Mouse (Mus musculus) kidney, postnatal 0 days (tissue): Measurements from ENCODE around the gene Fmnl2. TPM values are rescaled to one million over a fixed set of nuclear protein-coding genes. Genes with fewer than 3 reads are reported as not detected.
A peak's percentile ranks its signal among the peaks of the same experiment; 100 is the strongest.

Source experiments
- ATAC-seq: fragments of 200-750 bp; cut with Nextera tagmentation; replicated peaks from 2 replicates; pipeline ENCODE4 v1.8.0; 2017; ENCODE audit warnings: low read depth, moderate number of reproducible peaks, moderate TSS enrichment, moderate library complexity; ENCODE audit not compliant: low FRiP score
- DNase-seq: peaks from one replicate; pipeline ENCODE4 v3.0.0-alpha.2; 2016; ENCODE audit warnings: low spot score
- H3K27ac ChIP-seq: fragments of 300-500 bp; sonication (generic); 2 replicates; pipeline ENCODE4 v1.5.1; 2014; ENCODE audit warnings: mild to moderate bottlenecking
- H3K27me3 ChIP-seq: fragments of 300-500 bp; sonication (generic); 2 replicates; pipeline ENCODE4 v1.6.1; 2014; ENCODE audit warnings: low read length, mixed read lengths; ENCODE audit not compliant: insufficient read depth
- H3K36me3 ChIP-seq: fragments of 300-500 bp; sonication (generic); 2 replicates; pipeline ENCODE4 v1.6.1; 2014; ENCODE audit warnings: low read length, mixed read lengths; ENCODE audit not compliant: insufficient read depth
- H3K4me1 ChIP-seq: fragments of 300-500 bp; sonication (generic); replicated peaks from 2 replicates; pipeline ENCODE4 v1.6.1; 2014; ENCODE audit warnings: antibody characterized with exemption, low read length, mixed read lengths; ENCODE audit not compliant: insufficient read depth
- H3K4me2 ChIP-seq: fragments of 300-500 bp; sonication (generic); 2 replicates; pipeline ENCODE4 v1.6.1; 2014; ENCODE audit warnings: mild to moderate bottlenecking, low read length, moderate library complexity, mixed read lengths
- H3K4me3 ChIP-seq: fragments of 300-500 bp; sonication (generic); replicated peaks from 2 replicates; pipeline ENCODE4 v1.5.1; 2014; ENCODE audit warnings: low read depth, low read length
- H3K9ac ChIP-seq: fragments of 300-500 bp; sonication (generic); 2 replicates; pipeline ENCODE4 v1.6.1; 2014; ENCODE audit warnings: low read depth, low read length
- H3K9me3 ChIP-seq: fragments of 300-500 bp; sonication (generic); replicated peaks from 2 replicates; pipeline ENCODE4 v1.6.1; 2016; ENCODE audit warnings: low read length, inconsistent platforms, mixed read lengths
- CTCF ChIP-seq: IDR thresholded peaks from 2 replicates; pipeline ENCODE4 v1.5.1; 2016; ENCODE audit warnings: antibody characterized with exemption, low read depth, mild to moderate bottlenecking, moderate library complexity
- WGBS: fragments of 180-500 bp; shearing (Covaris S2); extraction: QIAGEN DNeasy Blood & Tissue Kit; methylation state at CpG from one replicate; pipeline ENCODE4 v1.1.7; 2014; 5-methylcytosine and 5-hydroxymethylcytosine counted together
- polyA plus RNA-seq: library from polyadenylated mRNA; unstranded; fragments of >200 nt; fragmentation: Nextera tagmentation; extraction: Ambion mirVana; gene quantifications from 2 replicates; pipeline ENCODE4 v1.2.1, GENCODE M21; 2015

Fmnl2 gene
- polyA plus RNA-seq, 1 experiment from 2014 or later: 8.5 TPM

DNA sequence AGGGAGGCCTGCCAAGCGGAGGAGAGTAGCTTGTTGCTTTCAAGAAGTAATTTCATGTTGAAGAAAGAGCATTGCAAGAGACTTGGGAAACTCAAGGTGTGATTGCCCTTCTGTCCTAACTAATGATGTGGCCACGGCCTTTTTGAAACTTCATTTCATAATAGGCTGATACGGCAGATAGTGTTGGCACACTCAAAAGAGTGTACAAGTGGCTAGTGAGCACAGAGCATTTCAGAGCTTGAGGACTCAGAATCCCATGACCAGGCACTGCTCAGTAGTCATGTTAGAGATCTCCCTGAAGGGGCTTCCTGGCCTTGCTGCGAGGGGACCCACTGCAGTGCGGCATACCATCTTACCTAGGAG lies 109.8 kb downstream of the Fmnl2 start:
- Histone ChIP-seq H3K4me2 (no peak overlapping the region), H3K27me3 (no peaks in the 10 kb centered on the region), H3K9me3 (no peaks in the 10 kb centered on the region), H3K4me1 (peaks cover 24% of the 10 kb centered on the region), H3K4me3 (no peak overlapping the region), H3K36me3 (no peaks in the 10 kb centered on the region), H3K9ac (no peak overlapping the region), H3K27ac (no peak overlapping the region)
- DNase-seq (no peak), ATAC-seq (no peak)
- TF ChIP-seq CTCF: no peak
- WGBS: 90% methylated on average over 5 of the region's 5 CpGs

DNA sequence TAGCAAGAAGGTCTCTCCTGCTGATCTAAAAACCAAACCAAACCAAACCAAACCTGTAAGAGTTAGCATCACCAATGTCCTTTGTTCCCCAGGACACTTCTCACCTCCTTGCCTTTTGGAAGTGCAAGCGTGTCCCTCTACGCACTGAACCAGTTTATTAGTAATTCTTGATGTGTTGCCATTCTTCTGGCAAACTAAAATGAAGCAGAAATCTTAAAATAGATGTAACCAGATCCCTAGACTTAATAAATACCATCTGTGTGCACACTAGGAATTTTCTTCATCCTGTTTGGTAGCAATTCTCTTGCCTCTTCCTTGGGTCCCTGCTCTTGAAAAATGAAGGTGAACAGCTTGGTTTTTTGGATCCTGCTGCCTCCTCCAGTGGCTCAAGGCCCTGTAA lies 111.2 kb downstream of the Fmnl2 start:
- Histone ChIP-seq H3K27ac (no peak overlapping the region), H3K4me1 (peaks cover 20% of the 10 kb centered on the region)

DNA sequence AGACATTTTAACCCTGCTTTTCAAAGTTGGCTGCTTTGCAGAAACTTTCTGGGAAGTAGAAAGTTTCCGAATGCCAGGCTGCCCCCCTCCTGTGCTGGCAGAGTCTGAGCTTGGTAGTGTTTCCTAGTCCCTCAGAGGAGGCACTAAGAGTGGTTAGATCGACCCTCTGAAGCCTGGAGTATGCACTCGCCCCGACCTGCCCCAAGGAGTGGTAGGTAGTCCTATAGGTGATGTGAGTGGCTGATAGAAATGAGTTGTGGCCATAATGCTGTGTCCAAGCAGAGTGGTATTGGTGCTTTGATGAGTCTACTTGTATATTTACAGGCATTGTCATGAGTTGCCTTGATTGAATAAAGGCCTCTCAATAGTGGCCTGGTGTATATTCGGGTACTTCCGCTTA lies 116.4 kb downstream of the Fmnl2 start:
- no peaks in the 10 kb centered on the region for H3K36me3 ChIP-seq
- ATAC-seq (no peak), DNase-seq (no peak)

More for the DNA sequence above, 111.2 kb downstream of the Fmnl2 start:
- Histone ChIP-seq H3K9me3 (no peaks in the 10 kb centered on the region), H3K4me3 (no peak overlapping the region), H3K4me2 (no peak overlapping the region), H3K36me3 (no peaks in the 10 kb centered on the region), H3K9ac (no peak overlapping the region), H3K27me3 (no peaks in the 10 kb centered on the region)
- DNase-seq: no peak
- ATAC-seq: no peak
- TF ChIP-seq CTCF: no peak
- 71% methylated on average over 2 of the region's 2 CpGs for WGBS

DNA sequence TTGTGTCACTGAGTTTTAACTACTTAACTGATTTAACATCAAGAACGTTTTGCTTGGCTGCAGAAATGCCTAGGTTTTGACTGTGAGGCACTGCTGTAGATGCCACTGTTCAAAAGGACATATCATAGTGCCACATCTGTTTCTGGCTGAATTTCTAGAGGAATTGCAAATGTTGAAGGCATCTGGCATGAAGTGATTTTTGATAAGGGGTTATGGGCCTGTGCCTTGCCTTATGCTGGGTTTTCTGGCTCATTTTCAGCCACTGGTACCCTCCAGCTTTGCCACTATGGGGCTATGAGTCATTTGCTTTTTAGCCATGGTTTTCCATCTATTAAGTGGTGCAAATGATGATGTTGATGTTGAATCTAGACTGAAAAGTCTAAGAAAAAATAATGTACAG lies 117.1 kb downstream of the Fmnl2 start:
- Histone ChIP-seq H3K9me3 (no peaks in the 10 kb centered on the region), H3K4me1 (peaks cover 11% of the 10 kb centered on the region; the same call in 1 of the 2 replicates), H3K27ac (no peak overlapping the region), H3K36me3 (no peaks in the 10 kb centered on the region), H3K4me2 (no peak overlapping the region), H3K9ac (no peak overlapping the region), H3K4me3 (no peak overlapping the region), H3K27me3 (no peaks in the 10 kb centered on the region)
- WGBS: 28% methylated on average over 1 of the region's 1 CpGs
- no peak for TF ChIP-seq CTCF
- ATAC-seq (no peak), DNase-seq (no peak)

More for the DNA sequence above, 116.4 kb downstream of the Fmnl2 start:
- Histone ChIP-seq H3K4me3 (no peak overlapping the region), H3K4me1 (peaks cover 14% of the 10 kb centered on the region; the same call in 1 of the 2 replicates), H3K9ac (no peak overlapping the region), H3K27ac (no peak overlapping the region), H3K27me3 (no peaks in the 10 kb centered on the region), H3K9me3 (no peaks in the 10 kb centered on the region), H3K4me2 (no peak overlapping the region)
- TF ChIP-seq CTCF: no peak
- 88% methylated on average over 6 of the region's 6 CpGs for WGBS

DNA sequence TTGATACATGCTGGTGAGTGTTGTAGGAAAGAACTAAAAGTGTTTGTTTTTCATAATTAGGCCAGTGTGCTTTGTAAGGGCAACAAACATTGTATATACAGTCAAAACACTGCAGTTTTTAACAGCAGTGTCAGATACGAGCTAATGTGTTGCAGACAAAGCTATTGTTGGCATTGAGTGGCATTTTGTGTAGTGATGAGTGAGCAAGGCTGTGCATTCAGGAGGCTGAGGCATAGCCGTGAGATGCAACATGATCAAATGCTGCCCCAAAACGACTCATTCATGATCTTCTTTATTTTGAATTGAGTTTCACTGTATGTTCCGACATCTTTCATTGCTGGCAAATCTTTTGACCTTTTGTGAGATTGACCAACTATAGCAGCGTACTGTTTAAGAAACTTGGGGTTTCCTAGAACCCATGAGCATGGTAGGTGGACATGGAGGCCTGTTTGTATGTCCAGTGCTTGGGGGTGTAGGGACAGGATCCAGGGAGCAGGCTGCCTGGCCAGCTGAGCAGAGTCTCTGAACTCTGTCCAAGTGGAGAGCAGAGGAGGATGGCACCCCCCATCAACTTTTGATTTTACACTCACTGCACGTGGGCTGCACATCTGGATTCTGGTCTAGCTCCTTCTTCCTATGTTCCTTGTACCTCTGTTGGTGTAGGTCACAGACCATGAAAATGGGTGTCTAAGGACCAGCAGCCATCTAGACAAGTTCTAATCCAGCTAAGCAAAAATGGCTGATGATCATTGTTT lies 120.4 kb downstream of the Fmnl2 start:
- no peak for DNase-seq

DNA sequence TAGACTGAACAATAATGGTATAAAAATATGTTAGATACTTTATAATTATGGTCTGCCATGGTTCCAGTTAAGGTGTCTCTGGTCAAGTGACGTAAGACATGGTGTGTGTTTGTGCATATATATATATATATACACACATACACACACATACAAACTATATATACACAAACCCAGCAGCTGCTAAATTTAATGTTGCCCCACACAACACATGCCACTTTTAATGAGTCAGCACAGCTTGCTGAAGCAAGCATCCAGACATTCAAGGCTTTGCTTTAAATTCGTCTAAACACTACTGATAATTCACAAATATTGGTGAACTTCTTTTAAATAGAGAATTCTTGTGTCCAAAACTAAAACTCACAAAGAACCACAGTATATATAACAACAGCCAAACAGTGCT lies 121.1 kb downstream of the Fmnl2 start:
- 50% methylated on average over 2 of the region's 2 CpGs for WGBS
- no peaks in the 10 kb centered on the region for H3K9me3 ChIP-seq
- H3K36me3 ChIP-seq: no peaks in the 10 kb centered on the region
- DNase-seq: no peak
- H3K27ac ChIP-seq: peak overlapping the region; percentile 70; the same call in 1 of the 2 replicates
- peaks cover 21% of the 10 kb centered on the region; the same call in 1 of the 2 replicates for H3K4me1 ChIP-seq
- no peak for ATAC-seq
- no peak overlapping the region for H3K4me3 ChIP-seq
- H3K9ac ChIP-seq: no peak overlapping the region
- H3K27me3 ChIP-seq: no peaks in the 10 kb centered on the region
- no peak for TF ChIP-seq CTCF
- no peak overlapping the region for H3K4me2 ChIP-seq

More for the DNA sequence above, 120.4 kb downstream of the Fmnl2 start:
- no peak overlapping the region for H3K27ac ChIP-seq
- no peak for TF ChIP-seq CTCF
- no peaks in the 10 kb centered on the region for H3K27me3 ChIP-seq
- H3K9ac ChIP-seq: no peak overlapping the region
- no peak for ATAC-seq
- no peak overlapping the region for H3K4me3 ChIP-seq
- H3K36me3 ChIP-seq: no peaks in the 10 kb centered on the region
- no peak overlapping the region for H3K4me2 ChIP-seq
- WGBS: 78% methylated on average over 6 of the region's 6 CpGs
- H3K4me1 ChIP-seq: peaks cover 21% of the 10 kb centered on the region; the same call in 1 of the 2 replicates
- H3K9me3 ChIP-seq: no peaks in the 10 kb centered on the region
